Mouse (Mus musculus) G1E (cell line): ENCODE measurements around the gene Car9. TPM values are rescaled to one million over a fixed set of nuclear protein-coding genes. Genes with fewer than 3 reads are reported as not detected.

Experiments
- ATAC-seq: 2 replicates; pipeline ENCODE4 v1.8.0; 2016; ENCODE audit warnings: mild to moderate bottlenecking; ENCODE audit not compliant: insufficient number of reproducible peaks, poor library complexity, low FRiP score, severe bottlenecking; ENCODE audit errors: extremely low read depth
- DNase-seq: peaks from one replicate; pipeline ENCODE4 v3.0.0; 2012; ENCODE audit warnings: low spot score
- H3K27me3 ChIP-seq: 2 replicates; pipeline ENCODE4 v1.6.1; 2012; ENCODE audit warnings: mild to moderate bottlenecking, low read length, inconsistent platforms; ENCODE audit not compliant: insufficient read depth
- H3K36me3 ChIP-seq: replicated peaks from 2 replicates; pipeline ENCODE3; 2012; ENCODE audit warnings: mild to moderate bottlenecking, inconsistent platforms
- H3K4me1 ChIP-seq: 2 replicates; pipeline ENCODE4 v1.6.1; 2012; ENCODE audit warnings: low read depth, low read length, inconsistent platforms, mixed read lengths; ENCODE audit not compliant: insufficient read depth
- H3K4me3 ChIP-seq: 2 replicates; pipeline ENCODE4 v1.5.1; 2012; ENCODE audit warnings: low read depth, mild to moderate bottlenecking, inconsistent platforms, low read length, moderate library complexity, mixed read lengths
- H3K9me3 ChIP-seq: replicated peaks from 2 replicates; pipeline ENCODE4 v1.6.1; 2012; ENCODE audit warnings: inconsistent platforms
- CTCF ChIP-seq: IDR thresholded peaks from 2 replicates; pipeline ENCODE4 v1.5.1; 2012; ENCODE audit warnings: low read depth, low read length, inconsistent platforms, mixed read lengths
- GATA1 ChIP-seq: IDR thresholded peaks from 2 replicates; pipeline ENCODE4 v1.6.1; 2012; ENCODE audit warnings: borderline replicate concordance, low read length, inconsistent platforms, mixed read lengths
- GATA2 ChIP-seq: IDR thresholded peaks from 2 replicates; pipeline ENCODE4 v1.6.1; 2012; ENCODE audit warnings: low read depth, low read length, inconsistent platforms, borderline replicate concordance
- POLR2AphosphoS5 ChIP-seq: IDR thresholded peaks from 2 replicates; pipeline ENCODE4 v1.6.1; 2012; ENCODE audit warnings: low read depth, low read length, inconsistent platforms; ENCODE audit not compliant: insufficient replicate concordance
- TAL1 ChIP-seq: conservative IDR thresholded peaks from 2 replicates; pipeline ENCODE4 v1.6.1; 2012; ENCODE audit warnings: low read depth, low read length, inconsistent platforms, mixed read lengths
- polyA plus RNA-seq: library from polyadenylated mRNA; stranded (reverse); fragments of >175 nt; gene quantifications from 2 replicates; pipeline ENCODE4 v1.2.3, GENCODE M21; 2012
- total RNA-seq, 2 experiments: library from RNA; stranded (forward) in 1 of 2; stranded (reverse) in 1 of 2; fragments of 200-1000 nt in 1 of 2; fragments of >200 nt in 1 of 2; fragmentation: Nextera tagmentation in 1 of 2; gene quantifications; 2 replicates each; pipeline ENCODE4 v1.2.3; 2014 to 2017

Gene Car9
- not detected in 2 replicates for total RNA-seq (2014; fragmentation: Nextera tagmentation)
- 0.11 and 0.12 TPM in 2 replicates for total RNA-seq (2017)
- polyA plus RNA-seq, result not detected in 2 replicates

DNA sequence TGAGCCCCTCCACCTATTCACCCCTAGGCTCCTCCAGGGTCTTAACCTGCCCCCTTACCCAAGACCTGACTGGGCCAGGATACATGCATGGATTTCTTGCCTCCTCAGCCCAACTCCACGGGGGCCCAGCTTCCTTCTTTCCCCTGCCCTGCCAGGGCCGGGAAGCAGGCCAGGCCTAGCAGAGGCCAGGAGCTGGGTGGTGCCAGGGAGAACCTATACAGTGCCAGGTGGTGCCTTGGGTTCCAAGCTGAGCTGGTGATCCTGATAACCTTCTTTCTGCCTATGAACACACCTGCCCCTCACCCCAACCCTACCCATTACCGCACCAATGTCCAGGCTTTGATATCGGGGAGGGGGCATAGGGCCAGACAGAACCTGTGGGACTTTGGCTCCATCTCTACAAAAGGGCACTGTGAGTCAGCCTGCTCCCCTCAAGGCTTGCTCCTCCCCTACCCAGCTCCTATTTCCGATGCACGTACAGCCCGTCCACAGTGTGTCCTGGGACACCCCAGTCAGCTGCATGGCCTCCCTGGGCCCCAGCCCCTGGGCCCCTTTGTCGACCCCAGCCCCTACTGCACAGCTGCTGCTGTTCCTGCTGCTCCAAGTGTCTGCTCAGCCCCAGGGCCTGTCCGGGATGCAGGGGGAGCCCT is at the start of gene Car9:
Gene Car9, plus strand, starts transcription at position 431 of the 650 bp plus-strand sequence.
- H3K4me3 ChIP-seq, result no peak within 1 kb of the TSS
- H3K4me1 ChIP-seq, result peaks cover 15% of the 10 kb centered on the region
- TF ChIP-seq POLR2AphosphoS5, result no peak
- TF ChIP-seq TAL1, result no peak
- TF ChIP-seq CTCF, result no peak
- no peak for TF ChIP-seq GATA2
- TF ChIP-seq GATA1, result no peak
- ATAC-seq (no peak), DNase-seq (no peak)
- H3K36me3 ChIP-seq, result no peaks in the 10 kb centered on the region
- H3K9me3 ChIP-seq, result no peaks in the 10 kb centered on the region
- H3K27me3 ChIP-seq, result peaks cover 46% of the 10 kb centered on the region

DNA sequence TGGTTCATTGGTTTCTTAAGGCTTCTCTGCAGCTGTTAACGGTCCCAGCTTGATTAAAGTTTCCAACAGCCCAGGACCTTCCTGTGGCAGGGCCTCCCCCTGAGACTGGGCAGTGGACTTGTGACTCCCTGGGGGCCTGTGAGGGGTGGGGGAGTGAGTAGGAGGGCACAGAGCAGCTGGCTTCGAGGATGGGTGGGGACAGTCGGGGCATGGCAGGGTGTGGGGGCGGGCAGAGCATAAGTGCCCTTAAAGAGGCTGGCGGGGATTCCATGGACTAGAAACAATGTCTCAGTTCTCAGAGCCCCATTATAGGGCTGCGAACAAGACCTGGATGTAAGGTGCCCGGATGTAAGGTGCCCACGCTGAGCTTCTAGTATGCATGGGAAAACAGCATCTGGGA is 49.6 kb upstream of the Car9 start:
- TF ChIP-seq GATA2 (no peak), GATA1 (no peak), POLR2AphosphoS5 (no peak), CTCF (no peak), TAL1 (no peak)
- H3K4me1 ChIP-seq, result peaks cover 31% of the 10 kb centered on the region
- peaks cover 67% of the 10 kb centered on the region for H3K27me3 ChIP-seq
- no peaks in the 10 kb centered on the region for H3K9me3 ChIP-seq
- ATAC-seq (no peak), DNase-seq (no peak)
- H3K4me3 ChIP-seq, result no peak overlapping the region
- no peaks in the 10 kb centered on the region for H3K36me3 ChIP-seq

DNA sequence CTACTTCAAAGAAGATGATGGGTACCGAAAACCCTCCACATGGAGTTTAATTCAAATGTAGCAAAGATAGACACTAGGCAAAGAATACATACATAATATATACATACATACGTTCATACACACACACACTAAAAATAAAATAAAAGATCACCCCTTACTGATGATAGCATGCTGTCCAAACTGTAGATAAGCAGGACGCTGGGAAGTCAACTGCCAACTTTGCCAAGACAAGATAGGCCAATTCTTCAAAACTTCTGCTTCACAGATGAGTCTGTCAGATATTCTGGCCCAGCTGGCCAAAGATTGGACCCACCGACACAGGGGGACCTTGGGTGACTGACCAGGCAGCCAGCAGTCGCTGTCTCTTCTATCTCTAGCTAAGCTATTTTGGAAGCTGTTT is 43.7 kb upstream of the Car9 start:
- no peaks in the 10 kb centered on the region for H3K9me3 ChIP-seq
- no peaks in the 10 kb centered on the region; the same call in 1 of the 2 replicates for H3K4me1 ChIP-seq
- no peak for ATAC-seq
- DNase-seq, result no peak
- H3K27me3 ChIP-seq, result peaks cover 42% of the 10 kb centered on the region
- TF ChIP-seq POLR2AphosphoS5, result no peak
- no peak for TF ChIP-seq GATA1
- TF ChIP-seq TAL1, result no peak
- no peak for TF ChIP-seq GATA2
- no peak for TF ChIP-seq CTCF
- H3K36me3 ChIP-seq, result no peaks in the 10 kb centered on the region
- no peak overlapping the region for H3K4me3 ChIP-seq

DNA sequence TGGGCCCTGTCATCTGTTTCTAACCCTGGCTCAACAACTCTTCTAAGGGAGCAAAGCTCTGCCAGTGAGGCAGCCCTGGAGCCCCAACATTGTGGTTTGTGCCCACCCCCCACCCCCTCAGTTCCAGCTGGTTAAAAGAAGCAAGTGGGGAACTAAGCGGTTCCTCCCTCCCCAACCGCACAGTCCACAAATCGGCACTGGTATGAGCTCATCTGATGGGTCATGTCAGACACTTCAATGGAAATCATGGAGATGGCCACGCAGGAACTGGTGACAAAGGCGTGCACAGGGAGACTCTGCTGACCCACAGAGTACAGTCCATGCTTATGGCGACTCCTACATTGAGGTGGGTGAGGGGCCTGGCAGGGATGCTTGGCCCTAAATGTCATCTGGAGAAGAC is 40.8 kb upstream of the Car9 start:
- Histone ChIP-seq H3K4me1 (no peaks in the 10 kb centered on the region), H3K27me3 (peaks cover 34% of the 10 kb centered on the region), H3K9me3 (no peaks in the 10 kb centered on the region), H3K36me3 (no peaks in the 10 kb centered on the region), H3K4me3 (no peak overlapping the region)
- no peak for DNase-seq
- TF ChIP-seq CTCF, result no peak
- TF ChIP-seq TAL1, result no peak
- TF ChIP-seq GATA2, result no peak
- TF ChIP-seq POLR2AphosphoS5, result no peak
- no peak for TF ChIP-seq GATA1
- no peak for ATAC-seq

DNA sequence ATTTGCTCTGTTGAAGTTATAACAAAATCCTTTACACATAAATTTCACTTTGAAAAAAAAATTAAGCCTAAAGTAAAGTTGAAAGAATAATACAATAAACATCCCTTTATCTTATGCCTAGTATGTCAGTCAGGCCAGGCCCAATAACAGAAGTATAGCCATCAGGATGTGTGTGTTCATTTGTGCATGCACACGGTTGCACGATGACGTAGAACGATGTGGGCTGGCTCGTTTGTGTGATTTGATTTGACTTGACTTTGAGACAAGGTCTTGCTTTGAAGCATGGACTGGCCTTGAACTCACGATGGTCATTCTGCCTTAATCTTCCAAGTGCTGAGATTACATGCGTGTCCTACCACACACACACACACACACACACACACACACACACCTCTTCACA is 39.9 kb upstream of the Car9 start:
- Histone ChIP-seq H3K9me3 (no peaks in the 10 kb centered on the region), H3K27me3 (peaks cover 27% of the 10 kb centered on the region), H3K4me3 (no peak overlapping the region), H3K4me1 (no peaks in the 10 kb centered on the region), H3K36me3 (no peaks in the 10 kb centered on the region)
- ATAC-seq (no peak), DNase-seq (no peak)
- TF ChIP-seq GATA2 (no peak), TAL1 (no peak), GATA1 (no peak), POLR2AphosphoS5 (no peak), CTCF (no peak)

DNA sequence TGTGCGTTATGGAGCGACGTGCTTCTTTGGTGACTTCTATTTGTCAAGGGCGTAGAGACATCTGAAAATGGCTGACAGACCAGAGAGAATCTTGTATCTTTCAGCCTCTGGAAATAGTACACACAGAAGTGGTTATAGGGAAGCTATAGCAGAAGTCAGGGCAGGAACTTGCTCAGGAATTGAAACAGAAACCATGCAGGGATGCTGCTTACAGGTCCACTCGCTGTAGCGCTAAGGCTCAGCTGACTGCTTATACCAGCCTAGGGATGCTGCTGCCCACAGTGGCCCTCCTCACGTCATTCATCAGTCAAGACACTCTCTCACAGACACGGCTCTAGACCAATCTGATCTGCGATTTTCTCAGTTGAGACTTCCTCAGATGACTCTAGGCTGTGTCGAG is 36.5 kb upstream of the Car9 start:
- H3K9me3 ChIP-seq, result no peaks in the 10 kb centered on the region
- no peak for ATAC-seq
- DNase-seq, result no peak
- H3K4me1 ChIP-seq, result no peaks in the 10 kb centered on the region; the same call in 1 of the 2 replicates
- peaks cover 27% of the 10 kb centered on the region for H3K27me3 ChIP-seq
- H3K36me3 ChIP-seq, result no peaks in the 10 kb centered on the region
- H3K4me3 ChIP-seq, result no peak overlapping the region
- TF ChIP-seq CTCF (no peak), POLR2AphosphoS5 (no peak), GATA1 (no peak), TAL1 (no peak), GATA2 (no peak)
